Mouse (Mus musculus) thymus, postnatal 14 days (tissue): ENCODE results near the gene 3830417A13Rik.

Experiments used
- DNase-seq: peaks from one replicate; pipeline ENCODE4 v3.0.0; 2021

Gene 3830417A13Rik

GRCm38 (mm10) chrX:64173248-64173647, at the start of gene 3830417A13Rik:
Gene 3830417A13Rik (plus strand): TSS chrX:64173548.
- DNase-seq = no peak

DNA sequence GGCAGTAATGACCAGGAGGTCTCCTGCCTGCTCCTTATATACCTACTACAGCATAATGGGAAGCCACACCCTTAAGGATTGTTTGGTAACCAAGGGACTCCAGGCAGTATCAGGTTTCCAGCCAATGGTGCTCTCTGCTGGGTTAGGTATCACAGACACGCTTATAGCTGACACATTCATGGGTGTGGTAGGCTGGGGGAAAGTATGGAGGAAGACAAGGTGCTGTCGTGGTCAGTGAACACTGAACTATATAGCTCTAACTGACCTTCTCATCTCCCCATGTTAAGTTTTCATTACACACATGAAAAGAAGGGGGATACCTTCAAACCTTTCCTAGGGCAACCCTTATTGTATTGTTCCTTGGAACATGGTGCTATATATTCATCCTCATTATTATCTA, 21.2 kb upstream of the 3830417A13Rik start, which contains the start of gene Gm6760:
Gm6760 (minus strand) TSS at position 101 of the 400 bp plus-strand sequence.
- no peak for DNase-seq

DNA sequence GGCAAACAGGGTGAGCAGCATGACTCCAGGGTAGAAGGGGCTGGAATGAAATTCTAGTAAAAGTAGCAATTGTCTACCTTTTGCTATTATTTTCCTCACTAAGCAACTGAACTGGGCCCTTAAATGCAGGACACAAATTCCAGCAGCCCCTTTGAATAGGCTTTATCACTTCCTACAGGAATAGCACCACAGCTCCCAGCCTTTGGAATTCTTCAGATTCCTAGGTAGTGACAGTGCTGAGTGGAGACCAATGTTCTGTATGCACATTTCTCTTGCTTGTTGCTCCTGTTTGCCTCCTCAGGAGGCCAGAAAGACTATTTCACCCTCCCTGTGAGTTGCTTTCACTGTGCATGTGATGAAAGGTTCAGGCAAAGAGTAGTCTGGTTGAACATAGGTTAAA, 7.9 kb downstream of the 3830417A13Rik start:
- no peak for DNase-seq
